Mouse (Mus musculus): ENCODE data around the gene Usp17ld. TPM values are rescaled to one million over a fixed set of nuclear protein-coding genes. Genes with fewer than 3 reads are reported as not detected.
"Not testable (repeated sequence)": the region's sequence is repeated elsewhere in the genome, so short reads cannot be mapped to it uniquely, and the experiment has no call there.

The Usp17ld gene
- polyA plus RNA-seq (2012; fragmentation: generic; extraction: Trizol), result not detected
- long read RNA-seq, experiment 1, result 0 reads
- long read RNA-seq, experiment 2, result 0 reads

DNA sequence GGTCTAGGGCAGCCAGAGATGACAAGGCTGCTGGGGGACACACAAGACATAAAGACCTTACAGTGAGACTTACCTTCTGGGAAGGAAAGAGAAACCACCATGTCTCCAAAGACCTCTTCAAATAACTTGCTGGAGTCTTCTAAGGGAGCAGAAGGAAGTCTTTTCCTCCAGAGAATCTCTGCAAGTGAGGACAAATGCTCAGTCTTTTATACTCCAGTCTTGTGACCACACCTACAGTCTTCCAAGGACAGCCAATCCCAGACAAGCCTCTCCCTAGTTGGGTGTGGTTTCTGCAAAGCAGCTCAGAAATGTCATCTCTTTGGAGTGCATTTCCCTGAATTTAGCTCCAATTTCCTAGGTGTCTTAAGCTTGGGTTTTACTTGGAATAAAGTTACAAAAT lies at the start of gene Usp17ld:
Gene Usp17ld, minus strand, starts transcription at position 101 of the 400 bp plus-strand sequence.
- H3K79me2 ChIP-seq (ENCODE audit: control insufficient read depth, insufficient read depth); H3K79me3 ChIP-seq (ENCODE audit: low read depth); H3K4me3 ChIP-seq (ENCODE audit: insufficient read depth, poor library complexity, severe bottlenecking); H3K36me3 ChIP-seq (ENCODE audit: control insufficient read depth, insufficient read depth); H3ac ChIP-seq (ENCODE audit: control insufficient read depth, insufficient read length, low read depth); H3K27me3 ChIP-seq (ENCODE audit: control insufficient read depth, insufficient read depth, insufficient read length): not testable (repeated sequence)

DNA sequence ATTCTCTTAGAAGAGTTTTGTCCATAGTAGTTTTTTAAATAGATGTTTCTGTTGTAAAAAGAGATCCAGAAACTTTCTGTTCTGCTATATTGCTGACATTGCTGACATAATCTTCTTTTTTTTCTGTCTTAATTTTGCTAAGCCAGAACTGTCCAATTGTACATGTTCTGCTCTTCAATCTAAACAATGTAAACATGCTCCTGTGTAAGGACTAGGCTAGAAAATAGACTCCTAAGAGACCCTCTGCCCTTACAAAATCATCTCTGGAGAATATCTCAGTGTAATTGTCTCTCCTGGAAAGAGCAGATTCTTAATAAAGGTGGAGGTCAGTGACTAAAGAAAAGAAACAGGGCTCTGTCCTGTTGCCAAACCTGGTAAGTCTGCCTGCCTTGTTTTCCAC lies 35.6 kb downstream of the Usp17ld start, which contains the start of gene Olfr594:
Gene Olfr594, plus strand, starts transcription at position 301 of the 400 bp plus-strand sequence.
- Histone ChIP-seq H3K27me3 (ENCODE audit: control insufficient read depth, insufficient read depth, insufficient read length) (no peaks in the 10 kb centered on the region), H3K36me3 (ENCODE audit: control insufficient read depth, insufficient read depth) (no peaks in the 10 kb centered on the region), H3K4me3 (ENCODE audit: insufficient read depth, poor library complexity, severe bottlenecking) (no peak within 1 kb of the TSS), H3K79me3 (ENCODE audit: low read depth) (no peaks in the 10 kb centered on the region), H3ac (ENCODE audit: control insufficient read depth, insufficient read length, low read depth) (no peak within 1 kb of the TSS), H3K79me2 (ENCODE audit: control insufficient read depth, insufficient read depth) (no peaks in the 10 kb centered on the region)
- TF ChIP-seq MYOD1 (IDR thresholded peaks at IDR 0.05; ENCODE audit: control insufficient read depth, insufficient read length, low read depth) (no peak), CEBPB (IDR thresholded peaks at IDR 0.05; ENCODE audit: low read depth) (no peak), FOSL1 (IDR thresholded peaks at IDR 0.05; ENCODE audit: insufficient read depth, low read length, poor library complexity, severe bottlenecking) (no peak), MYOG (IDR thresholded peaks at IDR 0.05; ENCODE audit: control insufficient read depth, extremely low read depth, insufficient read length) (no peak), CTCF (IDR thresholded peaks at IDR 0.05; ENCODE audit: control insufficient read depth, insufficient read depth, insufficient read length) (no peak), USF1 (IDR thresholded peaks at IDR 0.05; ENCODE audit: low read depth) (no peak), MAX (IDR thresholded peaks at IDR 0.05) (no peak)

DNA sequence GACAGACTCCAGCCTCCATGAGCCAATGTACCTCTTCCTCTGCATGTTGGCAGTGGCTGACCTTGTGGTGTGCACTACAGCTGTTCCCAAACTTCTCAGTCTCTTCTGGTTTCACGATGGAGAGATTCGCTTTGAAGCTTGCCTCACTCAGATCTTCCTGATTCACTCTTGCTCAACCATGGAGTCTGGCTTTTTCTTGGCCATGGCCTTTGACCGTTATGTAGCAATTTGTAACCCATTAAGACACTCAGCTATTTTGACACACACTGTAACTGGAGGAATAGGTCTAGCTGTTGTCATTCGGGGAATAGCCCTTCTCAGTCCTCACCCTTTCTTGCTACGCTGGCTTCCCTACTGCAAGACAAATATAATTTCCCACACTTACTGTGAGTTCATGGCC lies 40.3 kb downstream of the Usp17ld start:
- not testable (repeated sequence) for H3K36me3 ChIP-seq (ENCODE audit: control insufficient read depth, insufficient read depth); H3K79me3 ChIP-seq (ENCODE audit: low read depth); H3K4me3 ChIP-seq (ENCODE audit: insufficient read depth, poor library complexity, severe bottlenecking); H3K79me2 ChIP-seq (ENCODE audit: control insufficient read depth, insufficient read depth); H3K27me3 ChIP-seq (ENCODE audit: control insufficient read depth, insufficient read depth, insufficient read length); H3ac ChIP-seq (ENCODE audit: control insufficient read depth, insufficient read length, low read depth)

DNA sequence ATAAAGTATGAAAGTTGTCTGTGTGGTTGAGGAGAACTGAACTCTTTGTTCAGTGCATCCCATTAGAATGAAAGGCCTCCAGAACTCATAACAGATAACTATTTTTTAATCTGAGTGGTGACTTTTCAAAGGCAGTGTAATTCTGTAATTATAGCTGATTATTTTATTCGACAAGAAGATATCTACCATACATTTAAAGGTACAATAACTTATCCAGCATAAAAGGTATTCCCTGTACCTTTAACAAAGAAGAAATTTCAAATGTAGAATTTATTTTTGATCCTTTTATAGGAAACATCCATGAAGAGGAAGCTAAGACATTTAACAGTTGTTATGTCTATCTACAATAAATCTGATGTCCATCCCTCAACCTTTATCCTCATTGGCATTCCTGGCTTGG lies 40.7 kb downstream of the Usp17ld start, which contains the start of gene Olfr593:
Gene Olfr593, plus strand, starts transcription at position 301 of the 400 bp plus-strand sequence.
- Histone ChIP-seq H3ac (ENCODE audit: control insufficient read depth, insufficient read length, low read depth) (no peak within 1 kb of the TSS), H3K79me3 (ENCODE audit: low read depth) (no peaks in the 10 kb centered on the region), H3K27me3 (ENCODE audit: control insufficient read depth, insufficient read depth, insufficient read length) (no peaks in the 10 kb centered on the region), H3K36me3 (ENCODE audit: control insufficient read depth, insufficient read depth) (no peaks in the 10 kb centered on the region), H3K4me3 (ENCODE audit: insufficient read depth, poor library complexity, severe bottlenecking) (no peak within 1 kb of the TSS), H3K79me2 (ENCODE audit: control insufficient read depth, insufficient read depth) (no peaks in the 10 kb centered on the region)
- TF ChIP-seq MYOG (IDR thresholded peaks at IDR 0.05; ENCODE audit: control insufficient read depth, extremely low read depth, insufficient read length) (no peak), MAX (IDR thresholded peaks at IDR 0.05) (no peak), CEBPB (IDR thresholded peaks at IDR 0.05; ENCODE audit: low read depth) (no peak), USF1 (IDR thresholded peaks at IDR 0.05; ENCODE audit: low read depth) (no peak), MYOD1 (IDR thresholded peaks at IDR 0.05; ENCODE audit: control insufficient read depth, insufficient read length, low read depth) (no peak), CTCF (IDR thresholded peaks at IDR 0.05; ENCODE audit: control insufficient read depth, insufficient read depth, insufficient read length) (no peak), FOSL1 (IDR thresholded peaks at IDR 0.05; ENCODE audit: insufficient read depth, low read length, poor library complexity, severe bottlenecking) (no peak)

Small RNA genes lying within 50 kb of the gene (microRNA-seq; reads per million reads assigned to microRNA genes)
- gene Gm23550 (ENCODE audit: borderline microRNAs expressed), result not detected
- gene Gm25171 (ENCODE audit: borderline microRNAs expressed), result not detected

Other genes with a start within 250 kb of the Usp17ld start
- gene Olfr582, start 214.5 kb downstream of the Usp17ld start, polyA plus RNA-seq (2012; fragmentation: generic; extraction: Trizol), result not detected
- gene Olfr583, start 201.2 kb downstream of the Usp17ld start, polyA plus RNA-seq (2012; fragmentation: generic; extraction: Trizol), result not detected
- gene Olfr584, start 170.6 kb downstream of the Usp17ld start, polyA plus RNA-seq (2012; fragmentation: generic; extraction: Trizol), result not detected
- not detected for gene Olfr585, start 154.8 kb downstream of the Usp17ld start, polyA plus RNA-seq (2012; fragmentation: generic; extraction: Trizol)
- not detected for gene Olfr586, start 126.9 kb downstream of the Usp17ld start, polyA plus RNA-seq (2012; fragmentation: generic; extraction: Trizol)
- gene Olfr588-ps1, start 111.6 kb downstream of the Usp17ld start, polyA plus RNA-seq (2012; fragmentation: generic; extraction: Trizol), result not detected
- gene Olfr589, start 96.1 kb downstream of the Usp17ld start, polyA plus RNA-seq (2012; fragmentation: generic; extraction: Trizol), result not detected
- not detected for gene Olfr591, start 74.2 kb downstream of the Usp17ld start, polyA plus RNA-seq (2012; fragmentation: generic; extraction: Trizol)
- gene Olfr592, start 67.7 kb downstream of the Usp17ld start, polyA plus RNA-seq (2012; fragmentation: generic; extraction: Trizol), result not detected
- not detected for gene Olfr593, start 40.6 kb downstream of the Usp17ld start, polyA plus RNA-seq (2012; fragmentation: generic; extraction: Trizol)
- not detected for gene Olfr594, start 35.5 kb downstream of the Usp17ld start, polyA plus RNA-seq (2012; fragmentation: generic; extraction: Trizol)
- not detected for gene Olfr596, start 53.1 kb upstream of the Usp17ld start, polyA plus RNA-seq (2012; fragmentation: generic; extraction: Trizol)
- not detected for gene Olfr597, start 63.8 kb upstream of the Usp17ld start, polyA plus RNA-seq (2012; fragmentation: generic; extraction: Trizol)
- not detected for gene Olfr598, start 71.1 kb upstream of the Usp17ld start, polyA plus RNA-seq (2012; fragmentation: generic; extraction: Trizol)
- gene Olfr599, start 83.4 kb upstream of the Usp17ld start, polyA plus RNA-seq (2012; fragmentation: generic; extraction: Trizol), result not detected
- gene Olfr600, start 97.2 kb upstream of the Usp17ld start, polyA plus RNA-seq (2012; fragmentation: generic; extraction: Trizol), result not detected
- gene Olfr601, start 110.2 kb upstream of the Usp17ld start, polyA plus RNA-seq (2012; fragmentation: generic; extraction: Trizol), result not detected
- gene Olfr603, start 133.7 kb upstream of the Usp17ld start, polyA plus RNA-seq (2012; fragmentation: generic; extraction: Trizol), result not detected
- 0.08 TPM for gene Usp17lc, start 162.6 kb upstream of the Usp17ld start, polyA plus RNA-seq (2012; fragmentation: generic; extraction: Trizol)
- gene Olfr605, start 192.9 kb upstream of the Usp17ld start, polyA plus RNA-seq (2012; fragmentation: generic; extraction: Trizol), result not detected
- gene Olfr606, start 196.5 kb upstream of the Usp17ld start, polyA plus RNA-seq (2012; fragmentation: generic; extraction: Trizol), result not detected
- not detected for gene Olfr607, start 211.6 kb upstream of the Usp17ld start, polyA plus RNA-seq (2012; fragmentation: generic; extraction: Trizol)
- not detected for gene Olfr608, start 217.4 kb upstream of the Usp17ld start, polyA plus RNA-seq (2012; fragmentation: generic; extraction: Trizol)
- gene Olfr609, start 245.6 kb upstream of the Usp17ld start, polyA plus RNA-seq (2012; fragmentation: generic; extraction: Trizol), result not detected

Data from C2C12 (cell line).